Mouse (Mus musculus) gastrocnemius, postnatal 14 days (tissue): ENCODE data around the gene Gstm7. TPM values are rescaled to one million over a fixed set of nuclear protein-coding genes. Genes with fewer than 3 reads are reported as not detected.
"Not testable (repeated sequence)": the region's sequence is repeated elsewhere in the genome, so short reads cannot be mapped to it uniquely, and the experiment has no call there.

ENCODE experiments used
- DNase-seq: peaks from one replicate; pipeline ENCODE4 v3.0.0; 2021; ENCODE audit warnings: mixed read lengths
- intact Hi-C: fragments of 180-260 bp; cut with DNase I; formaldehyde crosslinking; loops from one replicate; pipeline ENCODE4 v1.15.1; 2025; ENCODE audit warnings: low total_unique reads
- long read RNA-seq, 2 experiments: library from polyadenylated mRNA; stranded (forward); transcript quantifications; one replicate each; pipeline ENCODE4 v2.0.0; 2021
- total RNA-seq, 2 experiments: library from RNA; stranded (reverse); gene quantifications; 2 replicates each; pipeline ENCODE4 v1.2.3; 2021

Gene Gstm7
- 10 to 100 TPM; 14.4 to 15.3 TPM for total RNA-seq
- long read RNA-seq, experiment 1, transcript Gstm7-201 (8 exons, 1,377 nt): major isoform, 12 of 13 reads
- long read RNA-seq, experiment 1, partial matches to known transcripts: 0 of 13 reads
- long read RNA-seq, experiment 1, other reads (novel, unspliced or antisense): 1 of 13 reads
- long read RNA-seq, experiment 2, transcript Gstm7-201 (8 exons, 1,377 nt): major isoform, 14 of 16 reads
- long read RNA-seq, experiment 2, partial matches to known transcripts: 1 of 16 reads
- long read RNA-seq, experiment 2, other reads (novel, unspliced or antisense): 1 of 16 reads

GRCm38 (mm10) chr3:107931670-107932069, at the start of gene Gstm7:
Gene Gstm7, minus strand, starts transcription at chr3:107931817.
- intact Hi-C loops: no loop called here
- peak; percentile 97 for DNase-seq

GRCm38 (mm10) chr3:107981261-107981660, 49.6 kb upstream of the Gstm7 start:
- intact Hi-C loops: no loop called here
- DNase-seq: no peak

GRCm38 (mm10) chr3:107977691-107978090, 46.1 kb upstream of the Gstm7 start:
- intact Hi-C loops: no loop called here
- no peak for DNase-seq

- intact Hi-C loops: no loop called here
- DNase-seq: no peak
Measured at GRCm38 (mm10) chr3:107974237-107974636, 42.6 kb upstream of the Gstm7 start.

GRCm38 (mm10) chr3:107972070-107972469, 40.5 kb upstream of the Gstm7 start:
- no peak for DNase-seq
- intact Hi-C loops: no loop called here

- intact Hi-C loops, DNase-seq: not testable (repeated sequence)
Measured at GRCm38 (mm10) chr3:107971101-107971500, 39.5 kb upstream of the Gstm7 start.

- intact Hi-C loops: no loop called here
- DNase-seq: no peak
Measured at GRCm38 (mm10) chr3:107968724-107969395, 37.2 kb upstream of the Gstm7 start, which contains the start of gene Gstm3. Gene Gstm3, minus strand, starts transcription at chr3:107969283.

- no peak for DNase-seq
- intact Hi-C loops: no loop called here
Measured at GRCm38 (mm10) chr3:107966631-107967030, 35.0 kb upstream of the Gstm7 start.

GRCm38 (mm10) chr3:107965592-107965991, 34.0 kb upstream of the Gstm7 start:
- intact Hi-C loops: no loop called here

GRCm38 (mm10) chr3:107964656-107965308, 33.2 kb upstream of the Gstm7 start:
- intact Hi-C loops: no loop called here
- DNase-seq: no peak

More at GRCm38 (mm10) chr3:107965592-107965991, 34.0 kb upstream of the Gstm7 start:
- DNase-seq: no peak

- DNase-seq: no peak
- intact Hi-C loops: no loop called here
Measured at GRCm38 (mm10) chr3:107964026-107964425, 32.4 kb upstream of the Gstm7 start.

GRCm38 (mm10) chr3:107955260-107955659, 23.6 kb upstream of the Gstm7 start:
- intact Hi-C loops: loop anchor here (5.0 kb wide), 1 partner anchor 57 kb away; no protein-coding TSS in a partner anchor

GRCm38 (mm10) chr3:107953906-107954305, 22.3 kb upstream of the Gstm7 start:
- intact Hi-C loops: loop anchor here (5.0 kb wide), 1 partner anchor 103 kb away; no protein-coding TSS in a partner anchor
- no peak for DNase-seq

More at GRCm38 (mm10) chr3:107955260-107955659, 23.6 kb upstream of the Gstm7 start:
- not testable (repeated sequence) for DNase-seq

GRCm38 (mm10) chr3:107953328-107953755, 21.7 kb upstream of the Gstm7 start:
- peak; percentile 84 for DNase-seq
- intact Hi-C loops: loop anchor here (5.0 kb wide), 1 partner anchor 104 kb away; no protein-coding TSS in a partner anchor

- DNase-seq: no peak
- intact Hi-C loops: loop anchor here (5.0 kb wide), 1 partner anchor 107 kb away; no protein-coding TSS in a partner anchor
Measured at GRCm38 (mm10) chr3:107950531-107950930, 18.9 kb upstream of the Gstm7 start.

GRCm38 (mm10) chr3:107949461-107949860, 17.8 kb upstream of the Gstm7 start:
- intact Hi-C loops: loop anchor here (10.0 kb wide), 1 partner anchor 205 kb away; the partner anchor contains the start of gene Gpr61
- DNase-seq: not testable (repeated sequence)

- DNase-seq: no peak
- intact Hi-C loops: loop anchor here (10.0 kb wide), 1 partner anchor 209 kb away; the partner anchor contains the start of gene Gpr61
Measured at GRCm38 (mm10) chr3:107945729-107946128, 14.1 kb upstream of the Gstm7 start.

GRCm38 (mm10) chr3:107943239-107943990, 11.8 kb upstream of the Gstm7 start, which contains the start of gene Gstm6:
Gene Gstm6, minus strand, starts transcription at chr3:107943749.
- intact Hi-C loops: loop anchor here (5.0 to 10.0 kb wide), 2 partner anchors 119 to 211 kb away; partner anchors contain the start of gene Gpr61
- DNase-seq: peak; percentile 30

- intact Hi-C loops: loop anchor here (5.0 to 10.0 kb wide), 2 partner anchors 121 to 214 kb away; partner anchors contain the start of gene Gpr61
- DNase-seq: no peak
Measured at GRCm38 (mm10) chr3:107941261-107941660, 9.6 kb upstream of the Gstm7 start.
